Mouse (Mus musculus) stomach, embryonic 16.5 days (tissue): Measurements from ENCODE around the gene Ripor1. TPM values are rescaled to one million over a fixed set of nuclear protein-coding genes. Genes with fewer than 3 reads are reported as not detected.
A peak's percentile ranks its signal among the peaks of the same experiment; 100 is the strongest.

ENCODE experiments used
- ATAC-seq: fragments of 200-750 bp; cut with Nextera tagmentation; 2 replicates; pipeline ENCODE4 v1.8.0; 2017; ENCODE audit warnings: moderate number of reproducible peaks, moderate TSS enrichment; ENCODE audit not compliant: insufficient read depth, low FRiP score
- H3K27ac ChIP-seq: fragments of 300-500 bp; sonication (generic); 2 replicates; pipeline ENCODE4 v1.5.1; 2014; ENCODE audit warnings: low read length
- H3K27me3 ChIP-seq: fragments of 300-500 bp; sonication (generic); 2 replicates; pipeline ENCODE4 v1.6.1; 2014; ENCODE audit warnings: low read length, control low read depth, mixed read lengths; ENCODE audit not compliant: control insufficient read depth, insufficient read depth
- H3K36me3 ChIP-seq: fragments of 300-500 bp; sonication (generic); 2 replicates; pipeline ENCODE4 v1.6.1; 2014; ENCODE audit warnings: low read length; ENCODE audit not compliant: control insufficient read depth, insufficient read depth
- H3K4me1 ChIP-seq: fragments of 300-500 bp; sonication (generic); 2 replicates; pipeline ENCODE4 v1.6.1; 2014; ENCODE audit warnings: low read length, control low read depth, mixed read lengths; ENCODE audit not compliant: control insufficient read depth, insufficient read depth
- H3K4me2 ChIP-seq: fragments of 300-500 bp; sonication (generic); 2 replicates; pipeline ENCODE4 v1.6.1; 2014; ENCODE audit warnings: low read depth, low read length, mixed read lengths
- H3K4me3 ChIP-seq: fragments of 300-500 bp; sonication (generic); replicated peaks from 2 replicates; pipeline ENCODE4 v1.5.1; 2014; ENCODE audit warnings: mild to moderate bottlenecking, low read length
- H3K9ac ChIP-seq: fragments of 300-500 bp; sonication (generic); 2 replicates; pipeline ENCODE4 v1.6.1; 2014; ENCODE audit warnings: low read length
- H3K9me3 ChIP-seq: fragments of 300-500 bp; sonication (generic); replicated peaks from 2 replicates; pipeline ENCODE4 v1.6.1; 2016; ENCODE audit warnings: low read length, control low read depth; ENCODE audit not compliant: control insufficient read depth
- WGBS: fragments of 180-500 bp; shearing (Covaris S2); extraction: QIAGEN DNeasy Blood & Tissue Kit; methylation state at CpG from one replicate; pipeline ENCODE4 v1.1.7; 2014; 5-methylcytosine and 5-hydroxymethylcytosine counted together
- polyA plus RNA-seq: library from polyadenylated mRNA; unstranded; fragments of >200 nt; fragmentation: Nextera tagmentation; extraction: Ambion mirVana; gene quantifications from 2 replicates; pipeline ENCODE4 v1.2.1, GENCODE M21; 2015

Ripor1 gene
- polyA plus RNA-seq, 1 experiment from 2014 or later: 21.9 TPM

- Histone ChIP-seq H3K9ac (no peak overlapping the region), H3K27me3 (no peaks in the 10 kb centered on the region), H3K36me3 (no peaks in the 10 kb centered on the region), H3K27ac (no peak overlapping the region), H3K4me3 (no peak overlapping the region), H3K4me1 (no peaks in the 10 kb centered on the region), H3K9me3 (no peaks in the 10 kb centered on the region), H3K4me2 (no peak overlapping the region)
- ATAC-seq: no peak
Observed at GRCm38 (mm10) chr8:105573427-105573826, 31.6 kb upstream of the Ripor1 start.

GRCm38 (mm10) chr8:105574741-105575140, 30.3 kb upstream of the Ripor1 start:
- no peak for ATAC-seq
- WGBS: 51% methylated on average over 6 of the region's 6 CpGs
- H3K27me3 ChIP-seq: no peaks in the 10 kb centered on the region

GRCm38 (mm10) chr8:105575538-105575937, 29.5 kb upstream of the Ripor1 start:
- WGBS: 51% methylated on average over 3 of the region's 3 CpGs

More at GRCm38 (mm10) chr8:105574741-105575140, 30.3 kb upstream of the Ripor1 start:
- Histone ChIP-seq H3K4me2 (no peak overlapping the region), H3K27ac (no peak overlapping the region), H3K36me3 (no peaks in the 10 kb centered on the region), H3K4me3 (no peak overlapping the region), H3K4me1 (no peaks in the 10 kb centered on the region), H3K9ac (no peak overlapping the region), H3K9me3 (no peaks in the 10 kb centered on the region)

GRCm38 (mm10) chr8:105579719-105580118, 25.3 kb upstream of the Ripor1 start:
- Histone ChIP-seq H3K4me3 (no peak overlapping the region), H3K9ac (no peak overlapping the region), H3K27me3 (no peaks in the 10 kb centered on the region), H3K4me1 (no peaks in the 10 kb centered on the region), H3K9me3 (no peaks in the 10 kb centered on the region), H3K4me2 (no peak overlapping the region), H3K27ac (no peak overlapping the region), H3K36me3 (no peaks in the 10 kb centered on the region)
- no peak for ATAC-seq
- 55% methylated on average over 3 of the region's 3 CpGs for WGBS

More at GRCm38 (mm10) chr8:105575538-105575937, 29.5 kb upstream of the Ripor1 start:
- Histone ChIP-seq H3K36me3 (no peaks in the 10 kb centered on the region), H3K9me3 (no peaks in the 10 kb centered on the region), H3K27me3 (no peaks in the 10 kb centered on the region), H3K27ac (no peak overlapping the region), H3K4me3 (no peak overlapping the region), H3K4me2 (no peak overlapping the region), H3K9ac (no peak overlapping the region), H3K4me1 (no peaks in the 10 kb centered on the region)
- ATAC-seq: no peak

- Histone ChIP-seq H3K4me1 (peaks cover 21% of the 10 kb centered on the region), H3K9me3 (no peaks in the 10 kb centered on the region), H3K27me3 (no peaks in the 10 kb centered on the region), H3K36me3 (no peaks in the 10 kb centered on the region), H3K9ac (no peak overlapping the region), H3K4me2 (no peak overlapping the region), H3K27ac (no peak overlapping the region), H3K4me3 (no peak overlapping the region)
- no peak for ATAC-seq
- WGBS: 65% methylated on average over 2 of the region's 2 CpGs
Observed at GRCm38 (mm10) chr8:105592431-105592830, 12.6 kb upstream of the Ripor1 start.

GRCm38 (mm10) chr8:105593859-105594258, 11.2 kb upstream of the Ripor1 start:
- peak overlapping the region; percentile 89 for H3K27ac ChIP-seq
- WGBS: 7% methylated on average over 15 of the region's 15 CpGs
- no peaks in the 10 kb centered on the region for H3K36me3 ChIP-seq
- no peaks in the 10 kb centered on the region for H3K27me3 ChIP-seq
- H3K9me3 ChIP-seq: no peaks in the 10 kb centered on the region
- H3K4me1 ChIP-seq: peaks cover 21% of the 10 kb centered on the region
- peak; percentile 82; the same call in 1 of the 2 replicates for ATAC-seq
- peak overlapping the region; percentile 17 for H3K4me3 ChIP-seq
- peak overlapping the region; percentile 66 for H3K9ac ChIP-seq
- H3K4me2 ChIP-seq: peak overlapping the region; percentile 34

GRCm38 (mm10) chr8:105594451-105595242, 10.4 kb upstream of the Ripor1 start:
- no peaks in the 10 kb centered on the region for H3K9me3 ChIP-seq
- ATAC-seq: no peak
- peak overlapping the region; percentile 89 for H3K27ac ChIP-seq

GRCm38 (mm10) chr8:105596362-105597034, 8.6 kb upstream of the Ripor1 start:
- Histone ChIP-seq H3K4me2 (peak overlapping the region; percentile 47), H3K9ac (peak overlapping the region; percentile 19; the same call in 1 of the 2 replicates), H3K9me3 (no peaks in the 10 kb centered on the region), H3K36me3 (no peaks in the 10 kb centered on the region), H3K4me1 (peaks cover 21% of the 10 kb centered on the region), H3K4me3 (peak overlapping the region; percentile 16), H3K27ac (no peak overlapping the region), H3K27me3 (no peaks in the 10 kb centered on the region)
- WGBS: 8% methylated on average over 14 of the region's 14 CpGs
- peak; percentile 66 for ATAC-seq

More at GRCm38 (mm10) chr8:105594451-105595242, 10.4 kb upstream of the Ripor1 start:
- Histone ChIP-seq H3K36me3 (no peaks in the 10 kb centered on the region), H3K9ac (peak overlapping the region; percentile 66; the same call in 1 of the 2 replicates), H3K27me3 (no peaks in the 10 kb centered on the region), H3K4me2 (peak overlapping the region; percentile 34), H3K4me1 (peaks cover 21% of the 10 kb centered on the region), H3K4me3 (peak overlapping the region; percentile 17; the same call in 1 of the 2 replicates)
- WGBS: 54% methylated on average over 18 of the region's 18 CpGs

GRCm38 (mm10) chr8:105598777-105599176, 6.3 kb upstream of the Ripor1 start:
- Histone ChIP-seq H3K27ac (no peak overlapping the region), H3K36me3 (no peaks in the 10 kb centered on the region), H3K4me1 (peaks cover 21% of the 10 kb centered on the region), H3K4me2 (no peak overlapping the region), H3K9me3 (no peaks in the 10 kb centered on the region), H3K27me3 (no peaks in the 10 kb centered on the region), H3K9ac (no peak overlapping the region), H3K4me3 (no peak overlapping the region)
- WGBS: 68% methylated on average over 6 of the region's 6 CpGs
- no peak for ATAC-seq
